Mouse (Mus musculus) kidney, adult 2 months (tissue): Measurements from ENCODE around the gene Taf3. TPM values are rescaled to one million over a fixed set of nuclear protein-coding genes. Genes with fewer than 3 reads are reported as not detected.

Experiments
- DNase-seq: peaks from one replicate; pipeline ENCODE4 v3.0.0; 2021
- H3K27ac ChIP-seq: fragments of 200-500 bp; 2 replicates; pipeline ENCODE4 v1.5.1; 2012; ENCODE audit warnings: low read depth, low read length, control low read depth, inconsistent platforms; ENCODE audit not compliant: insufficient read depth
- H3K27me3 ChIP-seq: fragments of 200-500 bp; replicated peaks from 2 replicates; pipeline ENCODE4 v1.6.1; 2012; ENCODE audit warnings: mild to moderate bottlenecking, moderate library complexity, low read length, inconsistent platforms; ENCODE audit not compliant: control insufficient read depth, insufficient read depth
- H3K36me3 ChIP-seq: fragments of 200-500 bp; 2 replicates; pipeline ENCODE4 v1.6.1; 2012; ENCODE audit warnings: mild to moderate bottlenecking, moderate library complexity, low read length, inconsistent platforms; ENCODE audit not compliant: control insufficient read depth, insufficient read depth
- H3K4me1 ChIP-seq: fragments of 200-500 bp; 2 replicates; pipeline ENCODE4 v1.6.1; 2011; ENCODE audit warnings: low read length; ENCODE audit not compliant: control insufficient read depth, insufficient read depth
- H3K4me3 ChIP-seq: fragments of 200-500 bp; 2 replicates; pipeline ENCODE4 v1.5.1; 2011; ENCODE audit warnings: mild to moderate bottlenecking, low read depth, low read length, control low read depth; ENCODE audit not compliant: insufficient read depth
- CTCF ChIP-seq: fragments of 200-500 bp; conservative IDR thresholded peaks from 2 replicates; pipeline ENCODE4 v1.5.1; 2011; ENCODE audit warnings: low read depth, mild to moderate bottlenecking, control low read depth, low read length, moderate library complexity, mixed read lengths; ENCODE audit not compliant: insufficient read depth, insufficient read length
- POLR2A ChIP-seq: fragments of 200-500 bp; IDR thresholded peaks from one replicate; pipeline ENCODE4 v1.6.1; 2011; ENCODE audit warnings: low read depth, low read length, control low read depth
- WGBS: fragments of 180-500 bp; shearing (Covaris S2); methylation state at CpG from one replicate; pipeline ENCODE4 v1.1.7; 2018; 5-methylcytosine and 5-hydroxymethylcytosine counted together
- polyA plus RNA-seq: library from polyadenylated mRNA; depleted of rRNA; stranded (reverse); fragments of >200 nt; gene quantifications from 2 replicates; pipeline ENCODE4 v1.2.3, GENCODE M21; 2012

The Taf3 gene
- polyA plus RNA-seq, 1 experiment: 6.5 TPM

GRCm38 (mm10) chr2:10001591-10001990 is 46.8 kb downstream of the Taf3 start:
- Histone ChIP-seq H3K27ac (no peak overlapping the region), H3K27me3 (no peaks in the 10 kb centered on the region), H3K4me1 (0 out of 2 replicates have a peak, but pooled peaks cover 2% of the 10 kb centered on the region), H3K36me3 (no peaks in the 10 kb centered on the region), H3K4me3 (no peak overlapping the region)
- TF ChIP-seq POLR2A (no peak), CTCF (no peak)
- WGBS: 67% methylated on average over 2 of the region's 2 CpGs
- DNase-seq: no peak

GRCm38 (mm10) chr2:9997535-9997934 is 50.9 kb downstream of the Taf3 start:
- WGBS: 75% methylated on average over 7 of the region's 7 CpGs
- Histone ChIP-seq H3K27me3 (no peaks in the 10 kb centered on the region), H3K4me1 (0 out of 2 replicates have a peak, but pooled peaks cover 2% of the 10 kb centered on the region), H3K4me3 (no peak overlapping the region), H3K36me3 (no peaks in the 10 kb centered on the region), H3K27ac (no peak overlapping the region)
- DNase-seq: no peak
- TF ChIP-seq CTCF (no peak), POLR2A (no peak)

GRCm38 (mm10) chr2:9996111-9996510 is 52.3 kb downstream of the Taf3 start:
- 62% methylated on average over 5 of the region's 5 CpGs for WGBS
- Histone ChIP-seq H3K27me3 (no peaks in the 10 kb centered on the region), H3K4me3 (no peak overlapping the region), H3K27ac (no peak overlapping the region), H3K4me1 (no peaks in the 10 kb centered on the region), H3K36me3 (no peaks in the 10 kb centered on the region)
- DNase-seq: no peak
- TF ChIP-seq POLR2A: no peak
- no peak for TF ChIP-seq CTCF

GRCm38 (mm10) chr2:9990690-9991229 is 57.6 kb downstream of the Taf3 start:
- Histone ChIP-seq H3K4me1 (no peaks in the 10 kb centered on the region), H3K36me3 (no peaks in the 10 kb centered on the region), H3K27me3 (no peaks in the 10 kb centered on the region), H3K27ac (no peak overlapping the region), H3K4me3 (no peak overlapping the region)
- no peak for DNase-seq
- 34% methylated on average over 4 of the region's 4 CpGs for WGBS
- TF ChIP-seq CTCF: no peak
- no peak for TF ChIP-seq POLR2A

- no peaks in the 10 kb centered on the region for H3K36me3 ChIP-seq
- no peak overlapping the region for H3K4me3 ChIP-seq
- H3K27ac ChIP-seq: no peak overlapping the region
- TF ChIP-seq CTCF (no peak), POLR2A (no peak)
- DNase-seq: no peak
- H3K4me1 ChIP-seq: no peaks in the 10 kb centered on the region
- no peaks in the 10 kb centered on the region for H3K27me3 ChIP-seq
- 75% methylated on average over 17 of the region's 17 CpGs for WGBS
Measured at GRCm38 (mm10) chr2:9989649-9990547, 58.5 kb downstream of the Taf3 start.

GRCm38 (mm10) chr2:9988290-9988689 is 60.1 kb downstream of the Taf3 start:
- Histone ChIP-seq H3K4me3 (no peak overlapping the region), H3K4me1 (no peaks in the 10 kb centered on the region), H3K27ac (no peak overlapping the region), H3K36me3 (no peaks in the 10 kb centered on the region), H3K27me3 (no peaks in the 10 kb centered on the region)
- WGBS: 67% methylated on average over 4 of the region's 4 CpGs
- no peak for DNase-seq
- TF ChIP-seq CTCF: no peak
- TF ChIP-seq POLR2A: no peak

- Histone ChIP-seq H3K27ac (no peak overlapping the region), H3K27me3 (no peaks in the 10 kb centered on the region), H3K4me1 (no peaks in the 10 kb centered on the region), H3K4me3 (no peak overlapping the region), H3K36me3 (no peaks in the 10 kb centered on the region)
- WGBS: 24% methylated on average over 6 of the region's 6 CpGs
- TF ChIP-seq POLR2A (no peak), CTCF (no peak)
- DNase-seq: no peak
Measured at GRCm38 (mm10) chr2:9985979-9986447, 62.4 kb downstream of the Taf3 start.
